Mouse (Mus musculus) midbrain, postnatal 0 days (tissue): Measurements from ENCODE around the gene P4ha3. TPM values are rescaled to one million over a fixed set of nuclear protein-coding genes. Genes with fewer than 3 reads are reported as not detected.

ENCODE experiments used
- ATAC-seq: fragments of 200-750 bp; cut with Nextera tagmentation; 2 replicates; pipeline ENCODE4 v1.8.0; 2017; ENCODE audit warnings: moderate number of reproducible peaks, mild to moderate bottlenecking, moderate TSS enrichment, moderate library complexity; ENCODE audit not compliant: low FRiP score
- DNase-seq: peaks from one replicate; pipeline ENCODE4 v3.0.0-alpha.2; 2015; ENCODE audit warnings: low spot score
- H3K27ac ChIP-seq: fragments of 300-500 bp; sonication (generic); 2 replicates; pipeline ENCODE4 v1.5.1; 2014; ENCODE audit warnings: low read depth, mild to moderate bottlenecking, low read length, mixed read lengths
- H3K27me3 ChIP-seq: fragments of 300-500 bp; sonication (generic); 2 replicates; pipeline ENCODE4 v1.6.1; 2014; ENCODE audit warnings: low read length, control low read depth, mixed read lengths; ENCODE audit not compliant: insufficient read depth
- H3K36me3 ChIP-seq: fragments of 300-500 bp; sonication (generic); 2 replicates; pipeline ENCODE4 v1.6.1; 2014; ENCODE audit warnings: low read length, control low read depth, mixed read lengths; ENCODE audit not compliant: insufficient read depth
- H3K4me1 ChIP-seq: fragments of 300-500 bp; sonication (generic); 2 replicates; pipeline ENCODE4 v1.6.1; 2014; ENCODE audit warnings: mild to moderate bottlenecking, control low read depth, antibody characterized with exemption, low read length, mixed read lengths; ENCODE audit not compliant: insufficient read depth
- H3K4me2 ChIP-seq: fragments of 300-500 bp; sonication (generic); 2 replicates; pipeline ENCODE4 v1.6.1; 2014; ENCODE audit warnings: low read depth, mild to moderate bottlenecking, low read length, mixed read lengths; ENCODE audit not compliant: poor library complexity, severe bottlenecking
- H3K4me3 ChIP-seq: fragments of 300-500 bp; sonication (generic); 2 replicates; pipeline ENCODE4 v1.5.1; 2014; ENCODE audit warnings: low read depth, mild to moderate bottlenecking, low read length, moderate library complexity
- H3K9ac ChIP-seq: fragments of 300-500 bp; sonication (generic); replicated peaks from 2 replicates; pipeline ENCODE4 v1.6.1; 2014; ENCODE audit warnings: mild to moderate bottlenecking, low read length, moderate library complexity, mixed read lengths; ENCODE audit not compliant: poor library complexity, severe bottlenecking
- H3K9me3 ChIP-seq: fragments of 300-500 bp; sonication (generic); 2 replicates; pipeline ENCODE4 v1.6.1; 2016; ENCODE audit warnings: low read length, control low read depth
- CTCF ChIP-seq: IDR thresholded peaks from 2 replicates; pipeline ENCODE4 v1.5.1; 2016; ENCODE audit warnings: antibody characterized with exemption, mild to moderate bottlenecking
- WGBS: fragments of 180-500 bp; shearing (Covaris S2); extraction: QIAGEN DNeasy Blood & Tissue Kit; methylation state at CpG from one replicate; pipeline ENCODE4 v1.1.7; 2014; 5-methylcytosine and 5-hydroxymethylcytosine counted together
- polyA plus RNA-seq: library from polyadenylated mRNA; unstranded; fragments of >200 nt; fragmentation: Nextera tagmentation; extraction: Ambion mirVana; gene quantifications from 2 replicates; pipeline ENCODE4 v1.2.1, GENCODE M21; 2015
- total RNA-seq: library from RNA; depleted of rRNA; stranded (reverse); fragments of >200 nt; gene quantifications from 2 replicates; pipeline ENCODE4 v1.2.3, GENCODE M21; 2014

The P4ha3 gene
- total and polyA plus RNA-seq, 2 experiments from 2014 or later: 3.9 to 7.7 TPM

DNA sequence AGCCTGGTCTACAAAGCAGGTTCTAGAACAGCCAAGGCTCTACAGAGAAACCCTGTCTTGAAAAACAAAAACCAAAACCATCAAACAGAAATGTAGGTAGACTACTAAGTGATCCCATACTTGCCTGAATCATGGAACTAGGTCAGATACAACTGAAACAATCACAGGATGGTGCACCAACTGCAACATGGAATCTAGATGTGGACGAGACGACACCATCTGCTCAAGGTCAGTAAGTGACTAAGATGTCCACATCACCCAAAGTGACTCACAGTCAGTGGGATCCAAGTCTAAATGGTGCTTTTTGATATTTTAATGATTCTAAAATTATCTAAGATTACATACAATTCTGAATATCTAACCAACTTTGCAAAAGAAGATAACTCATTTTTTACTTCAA is 50.6 kb downstream of the P4ha3 start:
- peaks cover 70% of the 10 kb centered on the region for H3K36me3 ChIP-seq
- WGBS: 98% methylated on average over 2 of the region's 2 CpGs

DNA sequence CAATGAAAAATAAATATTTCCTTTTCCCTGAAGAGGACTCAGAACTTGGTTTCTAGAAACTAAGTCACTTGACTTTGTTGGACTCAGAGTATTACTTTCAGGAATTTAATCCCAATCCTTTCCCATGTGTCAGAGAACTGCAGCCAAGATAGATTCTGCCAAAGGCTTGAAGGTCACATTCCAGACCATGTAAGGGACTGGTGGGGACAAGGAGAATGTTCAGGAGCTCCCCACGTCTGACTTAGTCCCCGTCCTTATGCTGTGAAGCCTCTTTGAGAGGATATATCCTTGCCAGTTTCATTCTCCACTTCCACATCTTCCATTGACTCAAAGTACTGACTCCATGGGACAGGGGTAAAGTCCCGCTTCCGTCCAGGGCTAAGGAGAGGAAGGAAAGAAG is 69.7 kb downstream of the P4ha3 start:
- no peak for TF ChIP-seq CTCF
- Histone ChIP-seq H3K9ac (no peak overlapping the region), H3K9me3 (no peaks in the 10 kb centered on the region), H3K27me3 (no peaks in the 10 kb centered on the region), H3K4me3 (no peak overlapping the region), H3K27ac (no peak overlapping the region), H3K4me2 (no peak overlapping the region), H3K4me1 (no peaks in the 10 kb centered on the region), H3K36me3 (peaks cover 9% of the 10 kb centered on the region; the same call in 1 of the 2 replicates)
- ATAC-seq (no peak), DNase-seq (no peak)
- 90% methylated on average over 4 of the region's 4 CpGs for WGBS

More for the DNA sequence above, 50.6 kb downstream of the P4ha3 start:
- DNase-seq (no peak), ATAC-seq (no peak)
- H3K9ac ChIP-seq: no peak overlapping the region
- no peaks in the 10 kb centered on the region for H3K9me3 ChIP-seq
- H3K4me3 ChIP-seq: no peak overlapping the region
- H3K4me1 ChIP-seq: no peaks in the 10 kb centered on the region
- no peak overlapping the region for H3K4me2 ChIP-seq
- TF ChIP-seq CTCF: no peak
- no peak overlapping the region for H3K27ac ChIP-seq
- H3K27me3 ChIP-seq: no peaks in the 10 kb centered on the region

DNA sequence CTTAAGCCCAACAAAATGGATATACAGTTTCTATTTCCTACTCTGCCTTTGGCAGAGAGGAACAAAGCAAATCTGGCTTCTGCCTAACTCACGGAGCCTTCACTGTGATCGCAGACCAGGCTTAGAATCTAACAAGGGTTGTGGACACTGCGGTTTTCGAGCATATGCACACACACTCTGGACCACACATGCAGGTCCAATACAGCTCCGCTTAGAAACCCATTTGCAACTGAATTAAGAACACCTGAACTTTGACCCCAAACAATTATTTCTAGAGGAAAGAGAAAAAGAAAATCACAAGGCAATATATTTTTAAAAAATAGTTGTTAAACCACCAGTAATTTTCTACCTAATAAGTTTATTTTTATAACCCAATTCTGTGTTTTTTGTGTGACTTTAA is 71.0 kb downstream of the P4ha3 start:
- no peak for ATAC-seq
- WGBS: 75% methylated on average over 5 of the region's 5 CpGs

DNA sequence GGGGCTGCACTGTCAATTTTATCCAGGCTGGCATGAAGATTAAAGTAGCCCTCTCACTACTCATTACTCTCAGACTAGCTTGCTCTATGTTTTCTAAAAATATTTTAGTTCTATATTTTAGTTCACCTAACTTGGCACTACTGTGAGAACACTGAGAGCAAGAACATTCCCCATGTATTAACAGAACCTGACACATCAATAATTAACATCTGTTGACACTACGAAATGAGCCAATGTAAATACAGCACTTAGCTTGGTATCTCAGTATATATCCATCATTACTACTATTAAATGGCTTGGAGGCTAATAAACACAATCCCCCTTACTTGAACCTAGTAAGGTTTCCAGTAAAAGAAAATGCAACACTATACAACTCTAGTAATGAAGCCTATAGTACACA is 71.4 kb downstream of the P4ha3 start:
- ATAC-seq (no peak), DNase-seq (no peak)
- Histone ChIP-seq H3K27me3 (no peaks in the 10 kb centered on the region), H3K9me3 (no peaks in the 10 kb centered on the region), H3K4me1 (no peaks in the 10 kb centered on the region), H3K4me2 (no peak overlapping the region), H3K9ac (no peak overlapping the region), H3K4me3 (no peak overlapping the region), H3K27ac (no peak overlapping the region), H3K36me3 (peaks cover 9% of the 10 kb centered on the region; the same call in 1 of the 2 replicates)
- no peak for TF ChIP-seq CTCF
- WGBS: 95% methylated on average over 1 of the region's 1 CpGs

More for the DNA sequence above, 71.0 kb downstream of the P4ha3 start:
- Histone ChIP-seq H3K4me3 (no peak overlapping the region), H3K4me1 (no peaks in the 10 kb centered on the region), H3K27ac (no peak overlapping the region), H3K27me3 (no peaks in the 10 kb centered on the region), H3K4me2 (no peak overlapping the region), H3K9me3 (no peaks in the 10 kb centered on the region), H3K9ac (no peak overlapping the region), H3K36me3 (peaks cover 9% of the 10 kb centered on the region; the same call in 1 of the 2 replicates)
- no peak for TF ChIP-seq CTCF
- DNase-seq: no peak

DNA sequence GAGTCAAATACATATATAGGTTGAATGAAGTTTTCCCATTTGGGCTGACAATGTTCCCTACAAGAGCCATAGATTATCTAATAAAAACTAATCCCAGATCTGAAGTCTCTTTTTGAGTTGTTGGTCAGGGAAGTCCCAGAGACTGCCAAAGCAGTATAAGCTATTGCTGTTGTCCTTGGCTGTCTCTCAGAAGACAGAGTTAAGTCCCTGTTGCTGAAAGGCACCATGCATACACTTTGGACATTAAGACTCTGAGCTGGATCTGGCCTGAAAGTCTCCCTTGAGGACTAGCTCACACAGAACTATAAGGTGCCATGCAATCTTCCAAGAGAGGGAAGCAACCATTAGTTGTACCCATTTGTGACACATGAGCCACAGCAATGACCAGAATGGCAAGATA is 72.5 kb downstream of the P4ha3 start:
- no peak for TF ChIP-seq CTCF
- no peak overlapping the region for H3K4me2 ChIP-seq
- H3K9ac ChIP-seq: no peak overlapping the region
- H3K27ac ChIP-seq: no peak overlapping the region
- no peaks in the 10 kb centered on the region for H3K9me3 ChIP-seq
- no peak for ATAC-seq
- peaks cover 7% of the 10 kb centered on the region; the same call in 1 of the 2 replicates for H3K36me3 ChIP-seq
- DNase-seq: no peak
- H3K4me3 ChIP-seq: no peak overlapping the region
- H3K27me3 ChIP-seq: no peaks in the 10 kb centered on the region
- H3K4me1 ChIP-seq: no peaks in the 10 kb centered on the region

DNA sequence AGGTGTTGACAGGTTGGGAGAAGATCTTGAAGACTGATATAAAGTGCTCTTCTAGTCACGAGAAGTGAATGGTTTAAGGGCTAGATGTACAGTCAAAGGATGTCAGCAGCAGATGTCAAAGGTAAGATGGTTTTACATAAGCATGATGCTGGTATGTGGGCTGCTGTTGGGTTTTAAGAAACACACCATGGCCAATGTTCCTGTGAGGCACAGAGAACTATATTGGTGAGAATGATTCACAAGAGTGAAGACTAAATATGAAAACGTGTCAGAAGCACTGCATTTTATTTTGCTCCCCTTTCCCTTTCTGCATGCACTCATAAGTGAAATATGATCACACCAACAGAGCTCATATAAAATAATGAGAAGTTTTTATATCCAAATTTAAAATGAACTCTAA is 77.8 kb downstream of the P4ha3 start:
- Histone ChIP-seq H3K27me3 (no peaks in the 10 kb centered on the region), H3K9ac (no peak overlapping the region), H3K36me3 (no peaks in the 10 kb centered on the region)

More for the DNA sequence above, 77.8 kb downstream of the P4ha3 start:
- H3K27ac ChIP-seq: no peak overlapping the region
- no peak for DNase-seq
- WGBS: 88% methylated on average over 2 of the region's 2 CpGs
- no peak overlapping the region for H3K4me2 ChIP-seq
- TF ChIP-seq CTCF: no peak
- ATAC-seq: no peak
- no peak overlapping the region for H3K4me3 ChIP-seq
- H3K9me3 ChIP-seq: no peaks in the 10 kb centered on the region
- no peaks in the 10 kb centered on the region for H3K4me1 ChIP-seq
